Mouse (Mus musculus) intestine, embryonic 14.5 days (tissue): ENCODE data around the gene Zdhhc1. TPM values are rescaled to one million over a fixed set of nuclear protein-coding genes. Genes with fewer than 3 reads are reported as not detected.

Source experiments
- ATAC-seq: fragments of 200-750 bp; cut with Nextera tagmentation; replicated peaks from 2 replicates; pipeline ENCODE4 v1.8.0; 2017; ENCODE audit warnings: low read depth, moderate number of reproducible peaks, moderate TSS enrichment, moderate library complexity; ENCODE audit not compliant: low FRiP score, low TSS enrichment
- DNase-seq: peaks from one replicate; pipeline ENCODE4 v3.0.0-alpha.2; 2018; ENCODE audit warnings: low spot score
- H3K27ac ChIP-seq: fragments of 300-500 bp; sonication (generic); 2 replicates; pipeline ENCODE4 v1.5.1; 2014; ENCODE audit warnings: low read depth, mild to moderate bottlenecking, control low read depth
- H3K27me3 ChIP-seq: fragments of 300-500 bp; sonication (generic); replicated peaks from 2 replicates; pipeline ENCODE4 v1.6.1; 2014; ENCODE audit warnings: low read length, control low read depth; ENCODE audit not compliant: control insufficient read depth, insufficient read depth
- H3K36me3 ChIP-seq: fragments of 300-500 bp; sonication (generic); 2 replicates; pipeline ENCODE4 v1.6.1; 2014; ENCODE audit warnings: low read length, control low read depth; ENCODE audit not compliant: control insufficient read depth, insufficient read depth
- H3K4me1 ChIP-seq: fragments of 300-500 bp; sonication (generic); replicated peaks from 2 replicates; pipeline ENCODE4 v1.6.1; 2014; ENCODE audit warnings: low read length, control low read depth, mixed read lengths; ENCODE audit not compliant: control insufficient read depth, insufficient read depth
- H3K4me2 ChIP-seq: fragments of 300-500 bp; sonication (generic); 2 replicates; pipeline ENCODE4 v1.6.1; 2014; ENCODE audit warnings: low read length
- H3K4me3 ChIP-seq: fragments of 300-500 bp; sonication (generic); 2 replicates; pipeline ENCODE4 v1.5.1; 2014; ENCODE audit warnings: low read depth, low read length, control low read depth, mixed read lengths
- H3K9ac ChIP-seq: fragments of 300-500 bp; sonication (generic); 2 replicates; pipeline ENCODE4 v1.6.1; 2014; ENCODE audit warnings: mild to moderate bottlenecking, low read length
- H3K9me3 ChIP-seq: fragments of 300-500 bp; sonication (generic); 2 replicates; pipeline ENCODE4 v1.6.1; 2016; ENCODE audit warnings: low read length, control low read depth; ENCODE audit not compliant: control insufficient read depth
- WGBS: fragments of 180-500 bp; shearing (Covaris S2); extraction: QIAGEN DNeasy Blood & Tissue Kit; methylation state at CpG from one replicate; pipeline ENCODE4 v1.1.7; 2014; 5-methylcytosine and 5-hydroxymethylcytosine counted together
- polyA plus RNA-seq: library from polyadenylated mRNA; unstranded; fragments of >200 nt; fragmentation: Nextera tagmentation; extraction: Ambion mirVana; gene quantifications from 2 replicates; pipeline ENCODE4 v1.2.1, GENCODE M21; 2014

Gene Zdhhc1
- polyA plus RNA-seq, 1 experiment from 2014 or later, result 25.2 TPM

- no peak overlapping the region for H3K9ac ChIP-seq
- no peaks in the 10 kb centered on the region for H3K9me3 ChIP-seq
- no peak overlapping the region for H3K4me3 ChIP-seq
- ATAC-seq, result no peak
- 79% methylated on average over 3 of the region's 3 CpGs for WGBS
- H3K27me3 ChIP-seq, result no peaks in the 10 kb centered on the region
- H3K4me1 ChIP-seq, result peaks cover 18% of the 10 kb centered on the region
- DNase-seq, result no peak
- peaks cover 23% of the 10 kb centered on the region for H3K36me3 ChIP-seq
- H3K27ac ChIP-seq, result no peak overlapping the region
- no peak overlapping the region for H3K4me2 ChIP-seq
Measured at GRCm38 (mm10) chr8:105536546-105536945, 39.8 kb upstream of the Zdhhc1 start.

- peaks cover 23% of the 10 kb centered on the region for H3K36me3 ChIP-seq
- DNase-seq (peak; percentile 89), ATAC-seq (peak; percentile 49; the same call in 1 of the 2 replicates)
- WGBS, result 0% methylated on average over 1 of the region's 1 CpGs
- peak overlapping the region; percentile 73 for H3K27ac ChIP-seq
- H3K27me3 ChIP-seq, result no peaks in the 10 kb centered on the region
- no peak overlapping the region for H3K9ac ChIP-seq
- peaks cover 18% of the 10 kb centered on the region for H3K4me1 ChIP-seq
- no peak overlapping the region for H3K4me3 ChIP-seq
- H3K4me2 ChIP-seq, result no peak overlapping the region
- no peaks in the 10 kb centered on the region for H3K9me3 ChIP-seq
Measured at GRCm38 (mm10) chr8:105533892-105534329, 37.2 kb upstream of the Zdhhc1 start.

DNA sequence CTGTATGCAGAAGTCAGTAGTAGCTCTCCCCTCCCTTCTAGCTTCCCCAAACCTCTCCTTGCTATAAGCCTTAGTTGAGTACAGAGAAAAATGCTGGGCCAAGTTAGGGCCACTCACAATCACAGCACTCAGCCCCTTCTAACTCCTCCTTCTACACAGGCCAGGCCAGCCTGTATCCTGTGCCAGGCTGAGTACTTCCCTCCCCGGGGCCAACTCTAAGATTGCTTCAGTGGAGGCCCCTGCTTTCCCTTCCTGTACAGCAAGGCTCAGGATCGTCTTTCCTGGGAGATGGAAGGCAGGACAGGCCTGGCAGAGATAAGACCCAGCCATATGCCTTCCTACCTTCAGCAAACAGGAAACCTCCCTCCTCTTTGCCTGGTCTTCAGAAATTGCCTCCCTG lies 36.7 kb upstream of the Zdhhc1 start:
- DNase-seq, result no peak
- Histone ChIP-seq H3K9ac (no peak overlapping the region), H3K4me1 (peaks cover 18% of the 10 kb centered on the region), H3K36me3 (peaks cover 23% of the 10 kb centered on the region), H3K27ac (peak overlapping the region; percentile 73), H3K4me2 (no peak overlapping the region), H3K4me3 (no peak overlapping the region), H3K27me3 (no peaks in the 10 kb centered on the region), H3K9me3 (no peaks in the 10 kb centered on the region)
- 14% methylated on average over 2 of the region's 2 CpGs for WGBS
- ATAC-seq, result no peak

GRCm38 (mm10) chr8:105531774-105532173 lies 35.1 kb upstream of the Zdhhc1 start:
- peaks cover 12% of the 10 kb centered on the region for H3K36me3 ChIP-seq
- DNase-seq (no peak), ATAC-seq (no peak)
- H3K4me1 ChIP-seq, result peaks cover 18% of the 10 kb centered on the region
- no peaks in the 10 kb centered on the region for H3K9me3 ChIP-seq
- H3K4me2 ChIP-seq, result no peak overlapping the region
- WGBS, result 79% methylated on average over 2 of the region's 2 CpGs
- H3K27me3 ChIP-seq, result no peaks in the 10 kb centered on the region
- no peak overlapping the region for H3K27ac ChIP-seq
- H3K9ac ChIP-seq, result no peak overlapping the region
- H3K4me3 ChIP-seq, result no peak overlapping the region

- H3K9ac ChIP-seq, result no peak overlapping the region
- ATAC-seq (no peak), DNase-seq (no peak)
- WGBS, result 88% methylated on average over 3 of the region's 3 CpGs
- H3K4me1 ChIP-seq, result peaks cover 17% of the 10 kb centered on the region
- H3K4me3 ChIP-seq, result no peak overlapping the region
- H3K36me3 ChIP-seq, result peaks cover 25% of the 10 kb centered on the region
- no peak overlapping the region for H3K27ac ChIP-seq
- no peak overlapping the region for H3K4me2 ChIP-seq
- no peaks in the 10 kb centered on the region for H3K9me3 ChIP-seq
- no peaks in the 10 kb centered on the region for H3K27me3 ChIP-seq
Measured at GRCm38 (mm10) chr8:105529271-105529670, 32.6 kb upstream of the Zdhhc1 start.

GRCm38 (mm10) chr8:105528206-105528605 lies 31.5 kb upstream of the Zdhhc1 start:
- DNase-seq (no peak), ATAC-seq (no peak)
- peaks cover 33% of the 10 kb centered on the region for H3K36me3 ChIP-seq
- H3K27ac ChIP-seq, result no peak overlapping the region
- no peak overlapping the region for H3K4me2 ChIP-seq
- WGBS, result 94% methylated on average over 1 of the region's 1 CpGs
- H3K9ac ChIP-seq, result no peak overlapping the region
- peaks cover 6% of the 10 kb centered on the region for H3K4me1 ChIP-seq
- no peak overlapping the region for H3K4me3 ChIP-seq
- H3K27me3 ChIP-seq, result no peaks in the 10 kb centered on the region
- no peaks in the 10 kb centered on the region for H3K9me3 ChIP-seq

GRCm38 (mm10) chr8:105527110-105527509 lies 30.4 kb upstream of the Zdhhc1 start:
- Histone ChIP-seq H3K27me3 (no peaks in the 10 kb centered on the region), H3K9ac (no peak overlapping the region), H3K27ac (no peak overlapping the region), H3K4me3 (no peak overlapping the region), H3K9me3 (no peaks in the 10 kb centered on the region), H3K4me1 (peaks cover 9% of the 10 kb centered on the region), H3K36me3 (peaks cover 33% of the 10 kb centered on the region), H3K4me2 (no peak overlapping the region)
- WGBS, result 90% methylated on average over 2 of the region's 2 CpGs
- DNase-seq, result no peak
- ATAC-seq, result no peak

GRCm38 (mm10) chr8:105522890-105523289 lies 26.2 kb upstream of the Zdhhc1 start:
- no peak for ATAC-seq
- 41% methylated on average over 9 of the region's 9 CpGs for WGBS
- Histone ChIP-seq H3K4me2 (no peak overlapping the region), H3K4me3 (no peak overlapping the region), H3K4me1 (peaks cover 36% of the 10 kb centered on the region), H3K27me3 (no peaks in the 10 kb centered on the region), H3K36me3 (peaks cover 21% of the 10 kb centered on the region), H3K9me3 (no peaks in the 10 kb centered on the region), H3K9ac (no peak overlapping the region), H3K27ac (no peak overlapping the region)
- no peak for DNase-seq

DNA sequence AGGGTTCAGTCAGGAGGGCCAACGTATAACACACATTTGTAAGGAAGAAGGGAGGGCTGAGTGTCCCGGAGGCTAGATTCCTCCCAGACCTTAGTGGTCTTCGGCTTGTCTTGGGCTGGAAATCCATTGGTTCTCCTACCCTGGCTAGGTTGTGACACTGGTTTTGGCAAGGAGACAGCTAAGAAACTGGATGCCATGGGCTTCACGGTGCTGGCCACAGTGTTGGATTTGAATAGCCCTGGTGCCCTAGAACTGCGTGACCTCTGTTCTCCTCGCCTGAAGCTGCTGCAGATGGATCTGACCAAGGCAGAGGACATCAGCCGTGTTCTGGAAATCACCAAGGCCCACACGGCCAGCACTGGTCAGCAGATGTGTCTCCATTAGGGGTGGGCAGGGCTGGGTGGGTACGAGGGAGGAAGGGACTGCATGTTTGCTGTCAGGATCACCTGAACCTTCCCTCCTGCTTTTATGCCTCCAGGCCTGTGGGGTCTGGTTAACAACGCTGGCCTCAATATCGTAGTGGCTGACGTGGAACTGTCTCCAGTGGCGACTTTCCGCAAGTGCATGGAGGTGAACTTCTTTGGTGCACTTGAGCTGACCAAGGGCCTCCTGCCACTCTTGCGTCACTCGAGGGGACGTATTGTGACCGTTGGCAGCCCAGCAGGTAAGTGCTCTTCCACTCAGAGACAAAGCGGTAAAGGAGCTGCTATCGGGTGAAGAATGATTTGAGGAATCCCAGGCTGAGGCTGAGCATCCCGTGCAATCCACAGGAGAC lies 25.5 kb upstream of the Zdhhc1 start:
- Histone ChIP-seq H3K4me3 (no peak overlapping the region), H3K9ac (no peak overlapping the region), H3K36me3 (peaks cover 21% of the 10 kb centered on the region), H3K4me1 (peaks cover 43% of the 10 kb centered on the region), H3K4me2 (no peak overlapping the region), H3K27me3 (no peaks in the 10 kb centered on the region), H3K9me3 (no peaks in the 10 kb centered on the region), H3K27ac (no peak overlapping the region)
- DNase-seq (no peak), ATAC-seq (no peak)
- 64% methylated on average over 21 of the region's 21 CpGs for WGBS
